Mouse (Mus musculus) liver, adult 10 weeks (tissue): ENCODE data around the gene Smok3b. TPM values are rescaled to one million over a fixed set of nuclear protein-coding genes. Genes with fewer than 3 reads are reported as not detected.

Source experiments
- polyA plus RNA-seq: library from polyadenylated mRNA; stranded (reverse); fragments of 350-450 nt; fragmentation: Illumina TruSeq; extraction: RNeasy Lipid Tissue Mini Kit (QIAGEN cat#74804); gene quantifications from one replicate; pipeline ENCODE4 v1.2.3, GENCODE M21; 2014; ENCODE audit warnings: low read depth, low replicate concordance

The Smok3b gene
- not detected for polyA plus RNA-seq

DNA sequence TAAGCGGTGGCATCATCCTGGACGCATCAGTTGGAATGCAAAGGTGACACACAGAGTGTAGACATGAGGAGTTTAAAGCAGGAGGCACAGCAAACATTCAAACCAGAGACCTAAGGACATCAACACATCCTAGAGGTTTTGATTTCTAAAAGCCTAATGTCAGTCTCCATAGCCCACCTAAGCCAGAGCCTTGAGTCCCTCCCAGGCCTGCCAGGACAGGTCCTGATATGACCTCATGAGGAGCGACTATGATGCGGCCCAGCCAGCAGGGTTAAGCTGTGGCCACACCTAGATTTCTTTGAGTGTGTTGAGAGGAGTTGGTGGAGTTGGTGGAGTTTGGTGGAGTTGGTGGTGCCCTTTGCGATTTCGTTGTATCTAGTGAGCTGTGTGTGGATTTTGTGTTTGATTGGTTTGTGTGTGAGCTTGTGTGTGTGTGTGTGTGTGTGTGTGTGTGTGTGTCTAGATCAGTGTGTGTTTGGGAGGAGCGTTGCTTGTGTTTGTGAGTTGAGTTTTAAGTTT lies at the start of gene Smok3b, which contains the start of gene Smok3a:
Gene Smok3b (plus strand): TSS at position 469 of the 519 bp plus-strand sequence.
Gene Smok3a (plus strand): TSS at position 301 of the 519 bp plus-strand sequence.

DNA sequence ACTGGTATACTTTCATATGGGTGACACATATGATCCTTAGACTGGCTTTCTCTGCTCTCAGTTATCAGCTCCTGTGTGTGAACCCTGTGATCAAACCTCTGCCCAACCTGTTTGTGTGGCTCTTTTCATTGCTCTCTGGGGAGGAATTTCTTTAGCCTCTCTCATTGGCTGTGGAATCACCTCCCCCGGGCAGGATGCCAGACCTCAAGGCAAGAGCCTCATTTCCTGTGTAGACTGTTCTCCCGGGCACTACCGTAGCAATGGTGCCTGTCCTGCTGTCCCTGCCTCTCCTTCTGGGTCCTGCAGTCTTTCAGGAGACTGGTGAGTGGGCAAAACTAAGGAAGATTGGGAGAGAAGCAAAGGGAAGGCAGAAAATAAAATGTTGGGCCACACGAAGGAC lies 39.9 kb upstream of the Smok3b start, which contains the start of gene Azgp1:
Gene Azgp1 (plus strand): TSS at position 221 of the 400 bp plus-strand sequence.

DNA sequence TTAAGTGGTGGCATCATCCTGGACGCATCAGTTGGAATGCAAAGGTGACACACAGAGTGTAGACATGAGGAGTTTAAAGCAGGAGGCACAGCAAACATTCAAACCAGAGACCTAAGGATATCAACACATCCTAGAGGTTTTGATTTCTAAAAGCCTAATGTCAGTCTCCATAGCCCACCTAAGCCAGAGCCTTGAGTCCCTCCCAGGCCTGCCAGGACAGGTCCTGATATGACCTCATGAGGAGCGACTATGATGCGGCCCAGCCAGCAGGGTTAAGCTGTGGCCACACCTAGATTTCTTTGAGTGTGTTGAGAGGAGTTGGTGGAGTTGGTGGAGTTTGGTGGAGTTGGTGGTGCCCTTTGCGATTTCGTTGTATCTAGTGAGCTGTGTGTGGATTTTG lies 31.7 kb downstream of the Smok3b start, which contains the start of gene Smok3c:
Gene Smok3c (plus strand): TSS at position 301 of the 400 bp plus-strand sequence.

DNA sequence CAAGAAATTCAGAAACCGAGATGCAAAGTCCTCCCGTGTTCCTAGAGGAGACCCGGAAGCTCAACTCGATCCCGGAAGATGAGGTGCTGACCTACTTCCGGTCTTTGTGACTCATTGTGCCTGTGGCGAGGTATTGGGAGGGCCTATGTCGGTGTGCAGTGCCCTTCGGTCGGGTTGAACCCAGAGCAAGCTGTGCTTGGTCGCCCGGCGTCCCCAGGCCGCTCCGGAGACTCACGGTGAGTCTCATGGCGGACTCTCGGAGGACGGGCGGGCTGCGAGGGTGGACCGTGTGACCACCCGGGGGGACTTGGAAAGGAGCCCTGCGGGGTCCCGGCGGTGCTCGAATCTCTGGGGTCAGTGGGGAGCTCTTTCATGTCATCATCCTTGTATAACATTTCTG lies 63.8 kb downstream of the Smok3b start, which contains the start of gene Zkscan1:
Gene Zkscan1 (plus strand): TSS at position 89 of the 400 bp plus-strand sequence.

Other genes starting within 250 kb of the Smok3b start
- 2.5 TPM for gene Ppp1r35, start 242.6 kb upstream of the Smok3b start, polyA plus RNA-seq
- gene Mepce, start 233.8 kb upstream of the Smok3b start, polyA plus RNA-seq: 4.4 TPM
- gene Zcwpw1, start 233.6 kb upstream of the Smok3b start, polyA plus RNA-seq: 8.9 TPM
- gene Pilra, start 185.1 kb upstream of the Smok3b start, polyA plus RNA-seq: 3.2 TPM
- 3.8 TPM for gene Pilrb1, start 163.3 kb upstream of the Smok3b start, polyA plus RNA-seq
- gene Pilrb2, start 149.6 kb upstream of the Smok3b start, polyA plus RNA-seq: 3.2 TPM
- gene Cyp3a13, start 99.8 kb upstream of the Smok3b start, polyA plus RNA-seq: 371 TPM
- 1.0 TPM for gene Gjc3, start 58.3 kb upstream of the Smok3b start, polyA plus RNA-seq
- 2,187 TPM for gene Azgp1, start 39.9 kb upstream of the Smok3b start, polyA plus RNA-seq
- gene Smok3a, start 168 bp upstream of the Smok3b start, polyA plus RNA-seq: not detected
- not detected for gene Smok3c, start 31.8 kb downstream of the Smok3b start, polyA plus RNA-seq
- gene Zkscan1, start 63.7 kb downstream of the Smok3b start, polyA plus RNA-seq: 22.7 TPM
- gene Zscan21, start 95.5 kb downstream of the Smok3b start, polyA plus RNA-seq: 10.4 TPM
- gene Zfp113, start 134.3 kb downstream of the Smok3b start, polyA plus RNA-seq: 6.7 TPM
- gene Cops6, start 139.6 kb downstream of the Smok3b start, polyA plus RNA-seq: 67.4 TPM
- gene Ap4m1, start 150.6 kb downstream of the Smok3b start, polyA plus RNA-seq: 2.3 TPM
- gene Mcm7, start 151.0 kb downstream of the Smok3b start, polyA plus RNA-seq: 6.4 TPM
- 4.8 TPM for gene Taf6, start 166.0 kb downstream of the Smok3b start, polyA plus RNA-seq
- 4.6 TPM for gene Cnpy4, start 166.1 kb downstream of the Smok3b start, polyA plus RNA-seq
- 0.29 TPM for gene Mblac1, start 172.9 kb downstream of the Smok3b start, polyA plus RNA-seq
- not detected for gene Nxpe5, start 204.5 kb downstream of the Smok3b start, polyA plus RNA-seq
- 1.3 TPM for gene Lamtor4, start 234.1 kb downstream of the Smok3b start, polyA plus RNA-seq
- 1.8 TPM for gene BC037034, start 242.6 kb downstream of the Smok3b start, polyA plus RNA-seq